Mouse (Mus musculus) effector memory CD4-positive, alpha-beta T cell, adult 7 months (primary cell): Measurements from ENCODE around the gene Gm35134. TPM values are rescaled to one million over a fixed set of nuclear protein-coding genes. Genes with fewer than 3 reads are reported as not detected.

Experiments used
- polyA plus RNA-seq: library from polyadenylated mRNA; unstranded; fragments of 100-300 nt; shearing (Covaris generic); gene quantifications from one replicate; pipeline ENCODE4 v1.2.1, GENCODE M21; 2017

The Gm35134 gene
- polyA plus RNA-seq: not detected

GRCm38 (mm10) chrY:19112707-19113106 lies at the start of gene Gm35134:
TSS of gene Gm35134 (plus strand) at chrY:19113007.

